Mouse (Mus musculus): ENCODE measurements around the gene Slc44a2.

Slc44a2 gene

DNA sequence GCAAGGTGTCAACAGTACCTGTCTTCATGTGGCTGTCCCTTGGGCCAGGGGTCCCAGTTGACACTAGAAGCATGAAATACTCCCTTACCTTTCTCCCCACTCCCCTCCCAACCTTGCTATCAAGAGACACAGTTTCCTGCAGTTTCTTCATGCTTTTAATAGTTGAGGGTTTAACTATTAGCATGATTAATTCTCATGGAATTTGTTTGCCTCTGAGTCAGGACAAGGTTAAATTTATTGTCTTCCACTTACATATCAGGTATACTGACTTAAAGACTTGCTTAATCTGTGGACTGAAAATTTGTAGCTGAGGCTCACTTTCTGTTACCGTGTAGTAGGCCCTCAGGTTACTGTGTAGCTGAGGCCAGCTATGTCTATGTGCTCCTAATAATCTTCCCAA lies 13.0 kb downstream of the Slc44a2 start:
- WGBS = 98% methylated on average over 1 of the region's 1 CpGs

DNA sequence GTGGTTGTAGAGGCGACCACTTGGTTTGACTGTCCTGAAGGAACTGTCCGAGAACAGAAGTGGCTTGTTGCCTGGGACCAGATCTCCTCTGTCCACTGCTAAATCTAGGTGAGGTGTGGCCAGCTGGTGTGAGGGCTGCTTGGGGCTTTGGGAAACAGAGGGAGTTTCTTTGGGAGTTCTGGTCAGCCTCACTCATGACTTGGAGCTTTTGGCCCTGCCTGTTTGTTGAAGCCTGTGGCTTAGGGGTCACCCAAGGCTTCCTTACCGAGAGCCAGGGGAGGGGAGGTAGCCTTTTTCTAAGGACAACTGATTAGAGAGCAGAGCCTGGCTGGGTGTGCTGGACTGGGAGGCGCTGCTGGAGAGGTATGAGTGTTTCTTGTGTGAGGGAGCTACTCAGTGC lies 14.9 kb downstream of the Slc44a2 start:
- 86% methylated on average over 4 of the region's 4 CpGs for WGBS

DNA sequence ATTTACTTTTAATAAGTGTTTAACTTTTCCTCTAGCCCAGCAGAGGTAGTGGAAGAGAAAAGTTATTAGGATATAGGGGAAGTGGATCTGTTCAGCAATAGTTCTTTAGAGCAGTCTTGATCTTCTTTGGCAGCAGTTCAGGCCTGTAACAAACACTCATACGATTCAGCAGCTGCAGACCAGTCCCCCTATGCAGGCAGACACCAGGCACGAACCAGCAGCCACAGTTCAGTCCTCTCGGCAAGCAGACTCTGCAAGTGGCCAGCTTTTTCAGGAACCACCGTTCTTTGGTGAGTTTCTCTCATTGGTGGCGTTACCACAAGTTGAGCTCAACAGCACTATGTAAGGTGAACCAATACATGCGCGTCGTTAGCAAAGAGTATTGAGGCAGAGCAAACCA lies 16.0 kb downstream of the Slc44a2 start:
- 76% methylated on average over 8 of the region's 8 CpGs for WGBS

GRCm38 (mm10) chr9:21337652-21338051 lies 17.2 kb downstream of the Slc44a2 start:
- WGBS = 53% methylated on average over 20 of the region's 20 CpGs

GRCm38 (mm10) chr9:21340411-21340810 lies 19.9 kb downstream of the Slc44a2 start:
- 86% methylated on average over 4 of the region's 4 CpGs for WGBS

- WGBS = 70% methylated on average over 16 of the region's 16 CpGs
These were observed 26.3 kb downstream of the Slc44a2 start for GRCm38 (mm10) chr9:21346627-21347365.

DNA sequence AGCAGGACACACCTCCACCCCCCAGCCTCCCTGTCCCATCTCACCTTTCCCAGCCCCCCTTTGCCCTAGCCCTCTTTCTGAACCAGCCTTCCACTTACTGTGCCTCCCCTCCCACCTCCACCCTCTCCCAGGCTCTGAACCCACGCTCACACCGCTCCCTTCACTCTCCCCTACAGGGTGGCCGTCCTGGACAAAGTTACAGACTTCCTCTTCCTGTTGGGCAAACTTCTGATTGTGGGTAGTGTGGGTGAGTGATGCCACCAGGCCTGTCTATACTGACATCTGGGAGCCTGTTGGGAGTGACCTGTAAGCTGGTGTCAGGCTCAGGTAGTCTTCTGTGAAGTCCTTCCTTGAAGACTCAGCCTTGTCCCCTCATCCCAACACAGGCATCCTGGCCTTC lies 27.7 kb downstream of the Slc44a2 start:
- 78% methylated on average over 3 of the region's 3 CpGs for WGBS

DNA sequence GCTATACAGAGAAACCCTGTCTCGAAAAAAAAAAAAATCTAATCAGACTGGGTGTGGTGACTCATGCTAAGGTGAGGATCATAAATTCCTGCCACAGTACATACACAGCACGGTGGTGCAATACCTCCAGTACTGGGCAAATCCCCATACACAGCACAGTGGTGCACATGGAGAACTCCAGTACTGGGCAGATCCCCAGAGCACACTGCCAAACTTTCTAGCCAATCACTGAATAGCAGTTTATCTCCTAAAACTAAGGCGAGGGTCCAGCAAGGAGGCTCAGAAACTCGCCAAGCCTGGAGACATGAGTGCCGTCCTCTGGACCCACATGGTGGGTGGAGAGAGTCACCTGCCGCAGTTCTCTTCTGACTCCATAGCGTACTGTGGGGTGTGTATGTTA lies 30.7 kb downstream of the Slc44a2 start:
- 83% methylated on average over 7 of the region's 7 CpGs for WGBS

- WGBS = 96% methylated on average over 4 of the region's 4 CpGs
These were observed 31.3 kb downstream of the Slc44a2 start for GRCm38 (mm10) chr9:21351702-21352377.

DNA sequence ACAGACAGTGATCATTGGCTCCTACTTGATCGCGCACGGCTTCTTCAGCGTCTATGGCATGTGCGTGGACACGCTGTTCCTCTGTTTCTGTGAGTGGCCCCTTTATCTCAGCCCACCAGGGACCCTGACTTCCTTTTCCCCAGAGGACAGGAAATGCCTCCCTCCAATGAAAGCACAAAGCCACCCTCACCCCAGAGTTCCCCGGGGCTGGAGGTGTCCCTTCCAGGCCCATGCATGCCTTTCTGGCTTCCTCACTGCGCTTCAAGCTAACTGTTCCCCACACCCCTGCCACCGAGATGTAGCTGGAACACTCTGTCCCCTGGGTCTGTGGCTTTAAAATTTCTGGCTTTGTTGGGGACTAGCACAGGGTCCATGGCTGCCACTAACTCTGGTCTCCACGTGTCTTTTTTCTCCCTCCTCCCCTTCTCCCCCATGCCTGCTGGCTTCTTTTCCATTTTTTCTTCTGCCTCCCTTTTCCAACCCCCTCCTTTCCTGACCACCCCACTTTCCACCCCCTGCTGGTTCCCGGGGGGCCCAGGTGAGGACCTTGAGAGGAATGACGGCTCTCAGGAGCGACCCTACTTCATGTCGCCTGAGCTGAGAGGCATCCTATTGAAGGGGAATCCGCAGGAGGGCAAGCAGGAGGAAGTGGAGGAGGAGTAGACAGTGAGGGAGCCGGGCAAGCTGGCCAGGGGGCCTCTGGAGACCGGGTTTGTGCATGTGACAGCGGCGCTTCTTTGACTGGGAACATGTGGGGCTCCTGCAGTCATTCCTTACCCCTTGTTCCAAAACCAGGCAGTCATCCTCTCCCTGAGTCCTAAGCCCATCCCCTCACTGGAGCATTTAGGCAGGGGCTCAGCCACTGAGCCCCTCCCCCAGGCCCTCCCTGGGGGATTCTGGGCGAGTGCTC lies 32.2 kb downstream of the Slc44a2 start:
- WGBS = 62% methylated on average over 20 of the region's 20 CpGs

- 87% methylated on average over 2 of the region's 2 CpGs for WGBS
These were observed 32.8 kb downstream of the Slc44a2 start for GRCm38 (mm10) chr9:21353373-21353686.

GRCm38 (mm10) chr9:21354796-21355195 lies 34.3 kb downstream of the Slc44a2 start:
- 90% methylated on average over 6 of the region's 6 CpGs for WGBS

DNA sequence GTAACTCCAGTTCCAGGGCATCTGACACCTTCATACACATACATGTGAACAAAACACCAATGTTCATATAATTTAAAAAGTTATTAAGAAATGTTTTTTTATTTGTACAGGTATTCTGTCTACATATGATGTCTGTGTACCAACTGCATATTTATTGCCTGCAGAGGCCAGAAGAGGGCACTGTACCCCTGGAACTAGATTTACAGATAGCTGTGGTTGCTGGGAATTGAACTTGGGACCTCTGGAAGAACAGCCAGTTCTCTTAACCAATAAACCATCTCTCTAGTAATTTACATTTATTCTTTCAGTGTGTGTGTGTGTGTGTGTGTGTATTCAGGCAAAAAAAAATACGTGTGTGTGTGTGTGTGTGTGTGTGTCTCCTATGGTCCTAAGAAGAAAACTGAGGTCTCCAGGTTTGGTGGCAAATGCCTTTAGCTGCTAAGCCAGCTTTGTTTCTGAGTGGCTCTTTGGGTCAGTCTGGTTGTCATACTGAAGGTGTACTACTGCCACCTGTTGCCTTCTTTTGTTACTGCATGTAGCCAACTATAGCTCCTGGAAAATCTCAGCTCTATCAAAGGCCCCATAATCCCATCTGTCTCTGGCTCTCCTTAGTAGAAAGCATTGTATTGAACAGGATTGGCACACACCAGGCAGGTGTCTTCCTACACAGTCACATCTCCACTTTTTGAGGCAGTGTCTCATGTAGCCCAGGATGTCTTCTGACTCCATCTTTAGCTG lies 36.7 kb downstream of the Slc44a2 start:
- 9% methylated on average over 1 of the region's 1 CpGs for WGBS

DNA sequence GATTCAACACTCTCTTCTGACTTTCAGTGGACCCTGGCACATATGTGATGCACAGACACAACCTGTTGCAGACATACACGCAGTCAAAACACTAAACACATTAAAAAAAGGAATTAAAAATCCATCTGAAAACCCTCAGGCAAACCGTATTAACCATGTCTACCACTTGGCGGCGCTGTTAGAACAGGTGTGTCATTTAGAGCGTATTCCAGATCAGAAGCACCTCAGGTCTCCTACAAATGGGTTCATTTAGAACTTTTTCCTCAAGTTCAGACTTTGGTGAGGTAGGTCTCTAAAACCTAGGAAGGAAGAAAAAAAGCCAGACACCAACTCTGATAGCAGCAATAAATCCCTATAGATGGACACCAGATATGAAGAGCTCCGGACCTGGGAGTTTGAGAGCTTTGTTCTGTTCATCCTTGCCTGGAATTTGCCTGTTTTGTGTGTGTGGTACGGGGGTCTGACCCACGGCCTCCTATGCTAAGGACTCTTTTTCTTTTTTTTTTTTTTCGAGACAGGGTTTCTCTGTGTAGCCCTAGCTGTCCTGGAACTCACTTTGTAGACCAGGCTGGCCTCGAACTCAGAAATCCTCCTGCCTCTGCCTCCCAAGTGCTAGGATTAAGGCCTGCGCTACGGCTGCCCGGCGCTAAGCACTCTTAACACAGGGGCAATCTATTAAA lies 46.2 kb downstream of the Slc44a2 start:
- 29% methylated on average over 14 of the region's 14 CpGs for WGBS

DNA sequence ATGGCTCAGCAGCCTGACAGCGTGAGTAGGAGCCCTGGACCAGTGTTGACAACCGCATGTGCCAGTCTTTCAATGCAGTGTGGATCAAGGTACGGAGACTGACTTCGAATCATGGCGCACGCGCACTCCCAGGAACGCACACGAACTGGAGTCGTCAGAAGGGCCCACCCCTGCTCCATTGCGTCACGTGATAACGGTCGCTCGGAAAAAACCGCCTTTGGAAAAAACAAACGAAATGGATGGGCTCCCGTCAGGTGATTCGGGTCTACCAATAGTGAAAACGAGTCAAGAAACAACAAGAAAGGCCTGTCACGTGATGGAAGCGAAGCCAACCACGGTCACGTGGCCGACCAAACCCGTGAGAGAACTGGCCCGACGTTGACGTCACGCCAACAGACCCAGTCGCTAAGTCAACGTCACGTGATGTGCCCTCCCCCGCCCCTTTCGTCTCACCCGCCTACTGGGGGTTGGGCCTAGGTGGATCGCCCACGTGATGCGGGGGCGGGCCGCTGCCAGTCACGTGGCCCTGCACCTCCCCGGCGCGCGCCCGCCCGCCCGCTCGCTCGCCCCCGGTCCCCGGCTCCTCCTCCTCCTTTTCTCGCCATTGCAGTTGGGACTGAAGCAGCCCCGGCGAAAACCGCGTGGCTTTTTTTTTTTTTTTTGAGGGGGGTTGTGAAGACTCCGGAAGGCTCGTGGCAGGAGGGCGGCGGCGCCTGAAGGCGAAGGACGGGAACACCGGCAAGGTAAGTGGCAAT lies 47.0 kb downstream of the Slc44a2 start, which contains the start of gene Ilf3:
Ilf3 (plus strand) TSS at position 515 of the 755 bp plus-strand sequence.
- under 1% methylated on average over 62 of the region's 66 CpGs for WGBS

DNA sequence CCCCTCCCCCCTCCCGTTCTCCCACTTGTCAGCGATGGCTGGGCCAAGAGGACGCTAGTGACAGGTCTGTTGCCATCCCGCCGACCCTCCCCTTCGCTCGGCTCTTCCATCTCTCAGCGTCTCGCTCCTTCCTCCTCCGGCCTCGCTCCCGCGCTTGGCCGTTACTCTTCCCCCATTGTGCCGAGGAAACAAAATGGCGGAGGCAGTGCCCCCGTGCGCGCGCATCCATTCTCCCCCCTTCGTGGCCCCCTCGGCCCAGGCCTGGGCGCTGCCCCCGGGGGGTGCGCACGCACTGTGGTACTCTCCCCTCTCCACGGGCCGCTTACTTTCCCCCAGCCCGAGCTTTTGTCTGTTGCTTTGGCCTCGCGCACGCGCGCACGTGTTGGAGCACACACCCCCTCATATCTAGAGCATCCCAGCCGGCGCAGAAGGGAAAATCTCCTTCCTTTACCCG lies 47.7 kb downstream of the Slc44a2 start:
- WGBS = under 1% methylated on average over 38 of the region's 38 CpGs

DNA sequence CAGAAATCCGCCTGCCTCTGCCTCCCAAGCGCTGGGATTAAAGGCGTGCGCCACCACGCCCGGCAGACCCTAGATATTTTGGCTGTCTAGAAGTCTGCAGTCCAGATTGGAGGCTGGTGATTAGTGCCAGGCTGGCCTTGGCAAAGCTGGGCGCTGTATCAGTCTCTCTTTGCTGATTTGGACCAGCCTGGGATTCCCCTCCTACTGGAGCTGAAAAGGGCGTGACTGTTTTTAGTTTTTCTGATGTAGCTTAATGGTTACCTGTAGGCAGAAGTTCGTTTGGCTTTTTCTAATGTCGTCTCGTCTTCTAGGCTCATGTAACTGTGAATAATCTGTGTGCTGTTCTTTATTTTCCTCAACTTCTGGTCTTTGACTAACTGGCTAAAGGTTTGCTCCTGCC lies 48.6 kb downstream of the Slc44a2 start:
- 31% methylated on average over 11 of the region's 11 CpGs for WGBS

DNA sequence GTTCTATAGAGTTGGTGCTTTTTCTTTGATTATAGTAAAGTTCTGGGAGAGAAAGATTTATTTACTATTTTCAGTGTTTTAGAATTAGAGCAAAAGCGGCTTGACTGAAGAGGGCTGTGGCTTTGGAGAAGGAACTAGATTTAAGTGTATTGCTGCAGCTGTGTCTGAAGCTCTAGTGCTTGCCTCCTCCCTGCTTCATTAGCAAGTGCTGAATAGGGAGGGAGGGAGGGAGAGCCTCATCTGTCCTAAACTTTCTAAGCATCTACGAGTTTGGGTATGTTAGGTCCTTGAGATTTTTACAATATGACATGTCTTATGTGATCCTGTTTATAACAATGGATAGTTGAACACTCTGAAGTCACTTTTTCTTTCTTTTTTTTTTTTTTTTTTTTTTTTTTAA lies 50.4 kb downstream of the Slc44a2 start:
- 50% methylated on average over 2 of the region's 2 CpGs for WGBS

DNA sequence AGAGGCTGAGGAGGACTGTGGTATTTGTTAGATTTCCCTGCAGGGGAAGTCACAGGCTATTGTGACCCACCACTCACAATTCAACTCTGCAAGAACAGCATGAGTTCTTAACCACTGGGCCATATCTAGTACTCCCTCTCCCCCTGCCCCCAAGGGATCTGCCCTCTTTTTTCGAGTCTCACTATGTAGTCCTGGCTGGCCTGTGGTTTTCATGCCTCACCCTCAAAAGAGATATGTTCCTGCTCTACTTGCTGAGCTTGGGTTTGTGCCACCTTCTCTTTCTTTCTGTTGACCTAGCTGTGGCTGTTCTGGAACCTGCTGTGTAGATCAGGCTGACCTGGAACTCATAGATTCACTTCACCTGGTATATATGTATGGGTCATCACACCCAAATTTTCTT lies 52.0 kb downstream of the Slc44a2 start:
- 54% methylated on average over 1 of the region's 1 CpGs for WGBS

DNA sequence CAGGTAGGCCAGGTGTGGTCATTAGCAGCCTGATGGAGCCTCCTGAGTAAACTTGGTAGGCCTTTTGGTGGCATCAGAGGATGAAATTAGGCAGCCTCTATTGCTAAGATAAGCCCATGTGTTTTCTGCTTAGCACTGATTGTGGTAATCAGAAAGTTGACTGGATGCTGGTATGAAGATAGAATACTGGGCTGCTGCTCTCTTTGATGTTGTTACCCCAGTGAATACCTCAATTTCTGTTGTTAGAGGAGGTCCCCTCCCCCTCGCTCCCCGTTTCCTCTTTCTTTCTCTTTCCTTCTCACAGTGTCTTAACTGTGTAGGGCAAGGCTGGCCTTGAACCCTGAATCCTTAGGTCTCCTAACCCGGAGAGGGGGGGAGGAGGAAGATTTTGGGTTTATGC lies 58.7 kb downstream of the Slc44a2 start:
- 80% methylated on average over 3 of the region's 3 CpGs for WGBS
